Mouse (Mus musculus) adrenal gland, adult 2 months (tissue): ENCODE measurements at regions not wholly inside any gene's neighbourhood (a gene's known extent, or its start where the extent isn't known, plus 50 kb on each side); places are given as distances from the start of the nearest gene placed in this dataset.
"Not testable (repeated sequence)": the region's sequence is repeated elsewhere in the genome, so short reads cannot be mapped to it uniquely, and the experiment has no call there.

Experiments used
- DNase-seq: peaks from one replicate; pipeline ENCODE4 v3.0.0; 2021

- DNase-seq = not testable (repeated sequence)
Observed at GRCm38 (mm10) chr16:50774699-50775098, 183.7 kb upstream of the Ccdc54 start.

GRCm38 (mm10) chr16:50766055-50766770, 175.3 kb upstream of the Ccdc54 start:
- DNase-seq = no peak

- no peak for DNase-seq
Observed at GRCm38 (mm10) chr16:50762096-50762495, 171.1 kb upstream of the Ccdc54 start.

GRCm38 (mm10) chr16:50759979-50760378, 169.0 kb upstream of the Ccdc54 start:
- DNase-seq = no peak

GRCm38 (mm10) chr16:50756696-50757095, 165.7 kb upstream of the Ccdc54 start:
- peak; percentile 62 for DNase-seq

- DNase-seq = peak; percentile 88
Observed at GRCm38 (mm10) chr16:50753612-50754389, 162.8 kb upstream of the Ccdc54 start.

GRCm38 (mm10) chr16:50753046-50753445, 162.1 kb upstream of the Ccdc54 start:
- DNase-seq = peak; percentile 36

- DNase-seq = peak; percentile 78
Observed at GRCm38 (mm10) chr16:50752277-50752600, 161.3 kb upstream of the Ccdc54 start.

- DNase-seq = peak; percentile 54
Observed at GRCm38 (mm10) chr16:50751495-50752276, 160.7 kb upstream of the Ccdc54 start.

- no peak for DNase-seq
Observed at GRCm38 (mm10) chr16:50747698-50748097, 156.7 kb upstream of the Ccdc54 start.

GRCm38 (mm10) chr16:50745723-50746122, 154.8 kb upstream of the Ccdc54 start:
- no peak for DNase-seq

GRCm38 (mm10) chr16:50737396-50737843, 146.5 kb upstream of the Ccdc54 start:
- DNase-seq = peak; percentile 49

- peak; percentile 92 for DNase-seq
Observed at GRCm38 (mm10) chr16:50736151-50737047, 145.4 kb upstream of the Ccdc54 start.

GRCm38 (mm10) chr16:50733359-50733758, 142.4 kb upstream of the Ccdc54 start:
- no peak for DNase-seq

GRCm38 (mm10) chr16:50732082-50733006, 141.4 kb upstream of the Ccdc54 start:
- DNase-seq = peak; percentile 95

GRCm38 (mm10) chr16:50729341-50729740, 138.4 kb upstream of the Ccdc54 start:
- DNase-seq = no peak

- DNase-seq = no peak
Observed at GRCm38 (mm10) chr16:50723144-50723543, 132.2 kb upstream of the Ccdc54 start.

- DNase-seq = peak; percentile 4
Observed at GRCm38 (mm10) chr16:50717306-50718017, 126.5 kb upstream of the Ccdc54 start.

- DNase-seq = no peak
Observed at GRCm38 (mm10) chr16:50709727-50710126, 118.8 kb upstream of the Ccdc54 start.

GRCm38 (mm10) chr16:50707906-50708305, 117.0 kb upstream of the Ccdc54 start:
- DNase-seq = no peak
